Mouse (Mus musculus) kidney, adult 2 months (tissue): ENCODE measurements around the gene Slc25a30. TPM values are rescaled to one million over a fixed set of nuclear protein-coding genes. Genes with fewer than 3 reads are reported as not detected.

Experiments used
- DNase-seq: peaks from one replicate; pipeline ENCODE4 v3.0.0; 2021
- H3K27ac ChIP-seq: fragments of 200-500 bp; 2 replicates; pipeline ENCODE4 v1.5.1; 2012; ENCODE audit warnings: low read depth, low read length, control low read depth, inconsistent platforms; ENCODE audit not compliant: insufficient read depth
- H3K27me3 ChIP-seq: fragments of 200-500 bp; replicated peaks from 2 replicates; pipeline ENCODE4 v1.6.1; 2012; ENCODE audit warnings: mild to moderate bottlenecking, moderate library complexity, low read length, inconsistent platforms; ENCODE audit not compliant: control insufficient read depth, insufficient read depth
- H3K36me3 ChIP-seq: fragments of 200-500 bp; 2 replicates; pipeline ENCODE4 v1.6.1; 2012; ENCODE audit warnings: mild to moderate bottlenecking, moderate library complexity, low read length, inconsistent platforms; ENCODE audit not compliant: control insufficient read depth, insufficient read depth
- H3K4me1 ChIP-seq: fragments of 200-500 bp; 2 replicates; pipeline ENCODE4 v1.6.1; 2011; ENCODE audit warnings: low read length; ENCODE audit not compliant: control insufficient read depth, insufficient read depth
- H3K4me3 ChIP-seq: fragments of 200-500 bp; 2 replicates; pipeline ENCODE4 v1.5.1; 2011; ENCODE audit warnings: mild to moderate bottlenecking, low read depth, low read length, control low read depth; ENCODE audit not compliant: insufficient read depth
- CTCF ChIP-seq: fragments of 200-500 bp; conservative IDR thresholded peaks from 2 replicates; pipeline ENCODE4 v1.5.1; 2011; ENCODE audit warnings: low read depth, mild to moderate bottlenecking, control low read depth, low read length, moderate library complexity, mixed read lengths; ENCODE audit not compliant: insufficient read depth, insufficient read length
- POLR2A ChIP-seq: fragments of 200-500 bp; IDR thresholded peaks from one replicate; pipeline ENCODE4 v1.6.1; 2011; ENCODE audit warnings: low read depth, low read length, control low read depth
- WGBS: fragments of 180-500 bp; shearing (Covaris S2); methylation state at CpG from one replicate; pipeline ENCODE4 v1.1.7; 2018; 5-methylcytosine and 5-hydroxymethylcytosine counted together
- polyA plus RNA-seq: library from polyadenylated mRNA; depleted of rRNA; stranded (reverse); fragments of >200 nt; gene quantifications from 2 replicates; pipeline ENCODE4 v1.2.3, GENCODE M21; 2012; rRNA removed

Gene Slc25a30
- polyA plus RNA-seq, 1 experiment, result 29.6 TPM

- no peak overlapping the region for H3K27ac ChIP-seq
- 60% methylated on average over 12 of the region's 12 CpGs for WGBS
- no peak overlapping the region for H3K4me3 ChIP-seq
- no peaks in the 10 kb centered on the region for H3K4me1 ChIP-seq
- peaks cover 3% of the 10 kb centered on the region for H3K36me3 ChIP-seq
- peak; percentile 70 for DNase-seq
- H3K27me3 ChIP-seq, result no peaks in the 10 kb centered on the region
- TF ChIP-seq CTCF (peak; percentile 62), POLR2A (no peak)
Measured at GRCm38 (mm10) chr14:75721977-75722563, 64.8 kb downstream of the Slc25a30 start.

DNA sequence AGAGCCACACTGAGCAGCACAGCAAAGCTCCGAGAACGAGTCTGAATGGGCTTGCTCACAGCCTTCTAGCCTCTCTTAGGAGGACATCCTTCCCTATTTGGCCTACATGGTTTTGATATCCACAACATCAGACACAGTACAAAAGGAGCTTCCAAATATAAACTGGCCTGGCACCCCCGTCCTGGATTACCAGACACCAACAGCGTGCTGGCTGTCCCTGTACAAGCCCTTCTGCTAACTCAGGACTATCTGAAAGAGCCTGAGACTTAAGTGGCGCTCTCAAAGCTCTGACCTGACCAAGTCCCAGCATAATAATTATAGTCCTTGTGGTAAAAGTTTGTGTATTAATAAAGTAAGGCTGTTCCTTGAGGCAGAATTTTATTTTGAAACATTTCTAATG, 66.7 kb downstream of the Slc25a30 start:
- 88% methylated on average over 5 of the region's 5 CpGs for WGBS
- H3K27me3 ChIP-seq, result no peaks in the 10 kb centered on the region
- H3K36me3 ChIP-seq, result peaks cover 3% of the 10 kb centered on the region
- H3K4me1 ChIP-seq, result no peaks in the 10 kb centered on the region
- no peak for DNase-seq
- H3K4me3 ChIP-seq, result no peak overlapping the region
- no peak overlapping the region for H3K27ac ChIP-seq
- no peak for TF ChIP-seq POLR2A
- TF ChIP-seq CTCF, result no peak

DNA sequence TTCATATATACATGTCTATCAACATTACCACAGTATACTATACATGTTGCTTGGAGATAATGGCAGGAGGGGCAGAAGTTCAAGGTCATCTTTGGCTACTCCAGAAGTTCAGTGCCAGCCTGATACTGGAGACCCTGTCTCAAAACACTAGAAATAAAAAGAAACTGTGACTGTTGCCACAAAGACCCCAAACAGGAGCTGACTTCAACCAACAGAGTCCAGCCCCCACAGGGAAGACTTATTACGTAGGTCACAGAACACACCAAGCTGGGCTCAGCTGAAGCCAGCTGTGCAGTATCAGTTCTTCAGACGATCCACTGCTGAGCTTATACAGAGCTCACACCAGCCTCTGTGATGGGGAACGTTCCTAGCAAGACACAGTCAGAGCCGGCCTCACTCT, 70.4 kb downstream of the Slc25a30 start:
- H3K27ac ChIP-seq, result no peak overlapping the region
- H3K4me3 ChIP-seq, result no peak overlapping the region
- DNase-seq, result no peak
- TF ChIP-seq CTCF, result no peak
- no peak for TF ChIP-seq POLR2A
- no peaks in the 10 kb centered on the region for H3K4me1 ChIP-seq
- H3K27me3 ChIP-seq, result no peaks in the 10 kb centered on the region
- peaks cover 2% of the 10 kb centered on the region for H3K36me3 ChIP-seq
- 81% methylated on average over 4 of the region's 4 CpGs for WGBS

DNA sequence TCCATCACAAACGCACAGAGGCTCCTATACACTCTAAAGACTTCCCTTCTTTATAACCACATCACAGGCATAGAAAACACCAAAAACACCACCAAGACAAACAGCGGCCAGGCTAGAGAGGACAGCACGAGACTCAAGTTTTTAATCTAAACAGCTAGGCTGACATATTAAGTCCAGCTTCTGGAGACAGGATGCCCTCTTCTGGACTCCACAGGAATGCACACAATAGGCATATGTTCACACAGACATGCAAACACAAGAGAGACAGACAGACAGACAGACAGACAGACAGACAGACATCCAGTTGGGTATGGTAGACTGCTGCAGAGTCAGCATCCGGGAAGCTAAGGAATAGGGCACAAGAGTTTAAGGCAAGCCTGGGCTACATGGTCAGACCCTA, 73.2 kb downstream of the Slc25a30 start:
- Histone ChIP-seq H3K27me3 (no peaks in the 10 kb centered on the region), H3K4me1 (peaks cover 6% of the 10 kb centered on the region), H3K4me3 (no peak overlapping the region), H3K36me3 (peaks cover 5% of the 10 kb centered on the region), H3K27ac (no peak overlapping the region)
- WGBS, result 72% methylated on average over 4 of the region's 4 CpGs
- no peak for TF ChIP-seq CTCF
- no peak for TF ChIP-seq POLR2A
- DNase-seq, result peak; percentile 17

DNA sequence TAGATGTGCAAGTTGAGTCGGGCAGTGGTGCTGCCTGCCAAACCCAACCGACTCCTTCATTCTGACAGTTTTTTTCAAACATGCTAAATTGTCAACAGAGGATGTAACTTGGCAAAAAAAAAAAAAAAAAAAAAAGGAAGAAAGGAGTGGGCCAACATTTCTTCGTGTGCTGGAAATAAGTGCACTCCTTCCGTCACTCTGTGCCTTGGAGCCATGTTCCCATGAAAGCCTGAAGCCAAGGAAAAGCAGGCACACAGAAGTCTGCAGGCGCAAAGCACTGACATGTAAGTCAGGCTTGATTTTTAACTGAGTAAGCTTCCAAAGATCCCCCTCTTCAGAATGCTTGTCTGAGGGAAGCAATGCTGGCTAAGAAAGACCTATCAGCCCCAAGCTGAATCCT, 74.2 kb downstream of the Slc25a30 start:
- Histone ChIP-seq H3K27me3 (no peaks in the 10 kb centered on the region), H3K4me1 (peaks cover 8% of the 10 kb centered on the region), H3K36me3 (peaks cover 5% of the 10 kb centered on the region), H3K27ac (no peak overlapping the region), H3K4me3 (no peak overlapping the region)
- WGBS, result 82% methylated on average over 5 of the region's 5 CpGs
- DNase-seq, result no peak
- TF ChIP-seq CTCF, result no peak
- TF ChIP-seq POLR2A, result no peak

DNA sequence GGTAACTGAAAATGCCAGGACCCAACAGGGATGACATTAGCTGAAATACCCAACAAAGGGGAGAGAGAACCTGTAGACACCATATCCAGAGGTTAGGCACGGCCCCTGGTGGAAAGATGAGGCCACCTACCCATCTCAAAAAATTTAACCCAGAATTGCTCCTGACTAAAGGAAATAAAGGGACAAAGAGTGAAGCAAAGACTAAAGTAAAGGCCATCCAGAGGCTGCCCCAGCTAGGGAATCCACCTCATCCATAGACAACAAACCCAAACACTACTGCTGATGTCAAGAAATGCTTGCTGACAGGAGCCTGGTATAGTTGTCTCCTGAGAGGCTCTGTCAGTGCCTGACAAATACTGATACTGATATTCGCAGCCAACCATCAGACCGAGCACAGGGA, 75.1 kb downstream of the Slc25a30 start:
- Histone ChIP-seq H3K4me1 (peaks cover 9% of the 10 kb centered on the region), H3K27ac (no peak overlapping the region), H3K36me3 (peaks cover 6% of the 10 kb centered on the region), H3K27me3 (no peaks in the 10 kb centered on the region), H3K4me3 (no peak overlapping the region)
- TF ChIP-seq POLR2A (no peak), CTCF (no peak)
- no peak for DNase-seq
- WGBS, result 93% methylated on average over 3 of the region's 3 CpGs

Other genes starting within 250 kb of the Slc25a30 start
- gene Spert, start 193.9 kb downstream of the Slc25a30 start, polyA plus RNA-seq, result 0.27 and 0.69 TPM in 2 replicates
- not detected in 2 replicates for gene Erich6b, start 144.8 kb downstream of the Slc25a30 start, polyA plus RNA-seq
- gene Cog3, start 32.5 kb downstream of the Slc25a30 start, polyA plus RNA-seq, result 7.8 and 10.0 TPM in 2 replicates
- 1,266 and 1,401 TPM in 2 replicates for gene Tpt1, start 58.1 kb upstream of the Slc25a30 start, polyA plus RNA-seq
- not detected in 2 replicates for gene Kctd4, start 168.0 kb upstream of the Slc25a30 start, polyA plus RNA-seq
- gene Gtf2f2, start 223.8 kb upstream of the Slc25a30 start, polyA plus RNA-seq, result 2.3 and 3.2 TPM in 2 replicates